Mouse (Mus musculus): ENCODE data around the gene Cspg5. TPM values are rescaled to one million over a fixed set of nuclear protein-coding genes. Genes with fewer than 3 reads are reported as not detected.
A peak's percentile ranks its signal among the peaks of the same experiment; 100 is the strongest.

Gene Cspg5
- polyA plus RNA-seq, 1 experiment from 2014 or later = 2.4 TPM

GRCm38 (mm10) chr9:110296867-110297627 is 53.5 kb downstream of the Cspg5 start:
- H3K27me3 ChIP-seq (replicated peaks; ENCODE audit: control insufficient read depth, insufficient read depth, low read length) = no peaks in the 10 kb centered on the region
- H3K9ac ChIP-seq (ENCODE audit: low read depth, low read length) = no peak overlapping the region
- H3K27ac ChIP-seq (ENCODE audit: low read length) = no peak overlapping the region
- peak; percentile 60; the same call in 1 of the 2 replicates for ATAC-seq
- no peak overlapping the region for H3K4me3 ChIP-seq (ENCODE audit: low read length)
- no peaks in the 10 kb centered on the region for H3K9me3 ChIP-seq (ENCODE audit: control insufficient read depth, low read length)
- H3K36me3 ChIP-seq (ENCODE audit: control insufficient read depth, insufficient read depth, low read length) = no peaks in the 10 kb centered on the region
- no peak overlapping the region for H3K4me2 ChIP-seq (ENCODE audit: low read depth, low read length)
- H3K4me1 ChIP-seq (ENCODE audit: control insufficient read depth, insufficient read depth, low read length) = no peaks in the 10 kb centered on the region
- 6% methylated on average over 5 of the region's 5 CpGs for WGBS

GRCm38 (mm10) chr9:110304516-110304915 is 60.9 kb downstream of the Cspg5 start:
- peak overlapping the region; percentile 67 for H3K4me2 ChIP-seq (ENCODE audit: low read depth, low read length)
- peaks cover 6% of the 10 kb centered on the region; the same call in 1 of the 2 replicates for H3K4me1 ChIP-seq (ENCODE audit: control insufficient read depth, insufficient read depth, low read length)
- WGBS = 6% methylated on average over 4 of the region's 4 CpGs
- no peaks in the 10 kb centered on the region for H3K9me3 ChIP-seq (ENCODE audit: control insufficient read depth, low read length)
- no peak for ATAC-seq
- H3K9ac ChIP-seq (ENCODE audit: low read depth, low read length) = peak overlapping the region; percentile 79
- H3K4me3 ChIP-seq (ENCODE audit: low read length) = peak overlapping the region; percentile 58
- H3K27me3 ChIP-seq (replicated peaks; ENCODE audit: control insufficient read depth, insufficient read depth, low read length) = no peaks in the 10 kb centered on the region
- peak overlapping the region; percentile 87 for H3K27ac ChIP-seq (ENCODE audit: low read length)
- no peaks in the 10 kb centered on the region for H3K36me3 ChIP-seq (ENCODE audit: control insufficient read depth, insufficient read depth, low read length)

GRCm38 (mm10) chr9:110304969-110305651 is 61.5 kb downstream of the Cspg5 start, which contains the start of gene Elp6:
TSS of gene Elp6 (plus strand) at chr9:110305173.
- H3K27me3 ChIP-seq (replicated peaks; ENCODE audit: control insufficient read depth, insufficient read depth, low read length) = no peaks in the 10 kb centered on the region
- no peaks in the 10 kb centered on the region for H3K9me3 ChIP-seq (ENCODE audit: control insufficient read depth, low read length)
- under 1% methylated on average over 46 of the region's 46 CpGs for WGBS
- ATAC-seq = peak; percentile 99
- H3K9ac ChIP-seq (ENCODE audit: low read depth, low read length) = peak within 1 kb of the TSS; percentile 79
- no peaks in the 10 kb centered on the region for H3K36me3 ChIP-seq (ENCODE audit: control insufficient read depth, insufficient read depth, low read length)
- peak within 1 kb of the TSS; percentile 58 for H3K4me3 ChIP-seq (ENCODE audit: low read length)
- H3K4me2 ChIP-seq (ENCODE audit: low read depth, low read length) = peak within 1 kb of the TSS; percentile 69
- H3K4me1 ChIP-seq (ENCODE audit: control insufficient read depth, insufficient read depth, low read length) = peaks cover 6% of the 10 kb centered on the region; the same call in 1 of the 2 replicates
- H3K27ac ChIP-seq (ENCODE audit: low read length) = peak within 1 kb of the TSS; percentile 87

- 89% methylated on average over 5 of the region's 5 CpGs for WGBS
- H3K4me1 ChIP-seq (ENCODE audit: control insufficient read depth, insufficient read depth, low read length) = peaks cover 6% of the 10 kb centered on the region; the same call in 1 of the 2 replicates
- no peak overlapping the region for H3K4me2 ChIP-seq (ENCODE audit: low read depth, low read length)
- H3K9me3 ChIP-seq (ENCODE audit: control insufficient read depth, low read length) = no peaks in the 10 kb centered on the region
- 0 out of 2 replicates have a peak overlapping the region, but pooled peaks have one; percentile 79 for H3K9ac ChIP-seq (ENCODE audit: low read depth, low read length)
- H3K36me3 ChIP-seq (ENCODE audit: control insufficient read depth, insufficient read depth, low read length) = 0 out of 2 replicates have a peak, but pooled peaks cover 3% of the 10 kb centered on the region
- no peak overlapping the region for H3K27ac ChIP-seq (ENCODE audit: low read length)
- H3K27me3 ChIP-seq (replicated peaks; ENCODE audit: control insufficient read depth, insufficient read depth, low read length) = no peaks in the 10 kb centered on the region
- H3K4me3 ChIP-seq (ENCODE audit: low read length) = no peak overlapping the region
- ATAC-seq = no peak
Observed at GRCm38 (mm10) chr9:110306371-110306770, 62.8 kb downstream of the Cspg5 start.

Small RNA genes lying within 50 kb of the gene (microRNA-seq; reads per million reads assigned to microRNA genes)
- gene Mir6236 = 110 reads per million, percentile 50 among the genes with 10 or more reads in this experiment

Other genes starting within 250 kb of the Cspg5 start
- 56.8 and 60.8 TPM in 2 replicates for gene Smarcc1, start 126.1 kb upstream of the Cspg5 start, polyA plus RNA-seq (2015; fragmentation: Nextera tagmentation; extraction: Ambion mirVana)
- 77.2 and 83.9 TPM in 2 replicates for gene Dhx30, start 126.0 kb upstream of the Cspg5 start, polyA plus RNA-seq (2015; fragmentation: Nextera tagmentation; extraction: Ambion mirVana)
- 19.9 and 20.5 TPM in 2 replicates for gene Elp6, start 61.4 kb downstream of the Cspg5 start, polyA plus RNA-seq (2015; fragmentation: Nextera tagmentation; extraction: Ambion mirVana)
- 25.2 and 26.8 TPM in 2 replicates for gene Scap, start 89.5 kb downstream of the Cspg5 start, polyA plus RNA-seq (2015; fragmentation: Nextera tagmentation; extraction: Ambion mirVana)
- gene Ptpn23, start 164.4 kb downstream of the Cspg5 start, polyA plus RNA-seq (2015; fragmentation: Nextera tagmentation; extraction: Ambion mirVana) = 10.8 and 12.9 TPM in 2 replicates
- gene Ngp, start 176.0 kb downstream of the Cspg5 start, polyA plus RNA-seq (2015; fragmentation: Nextera tagmentation; extraction: Ambion mirVana) = 3.8 and 8.5 TPM in 2 replicates
- 8.7 and 8.8 TPM in 2 replicates for gene Klhl18, start 232.9 kb downstream of the Cspg5 start, polyA plus RNA-seq (2015; fragmentation: Nextera tagmentation; extraction: Ambion mirVana)
- 0.53 and 0.78 TPM in 2 replicates for gene Kif9, start 233.2 kb downstream of the Cspg5 start, polyA plus RNA-seq (2015; fragmentation: Nextera tagmentation; extraction: Ambion mirVana)